Mouse (Mus musculus) ES-Bruce4 (cell line): Measurements from ENCODE around the gene Tnfrsf25. TPM values are rescaled to one million over a fixed set of nuclear protein-coding genes. Genes with fewer than 3 reads are reported as not detected.
A peak's percentile ranks its signal among the peaks of the same experiment; 100 is the strongest.

ENCODE experiments used
- H3K27ac ChIP-seq: 2 replicates; pipeline ENCODE4 v1.5.1; 2012; ENCODE audit warnings: low read length, inconsistent platforms; ENCODE audit not compliant: insufficient read depth
- H3K27me3 ChIP-seq: 2 replicates; pipeline ENCODE4 v1.6.1; 2012; ENCODE audit warnings: mild to moderate bottlenecking, low read length, inconsistent platforms; ENCODE audit not compliant: control insufficient read depth, poor library complexity, insufficient read depth, severe bottlenecking
- H3K36me3 ChIP-seq: 2 replicates; pipeline ENCODE4 v1.6.1; 2012; ENCODE audit warnings: inconsistent platforms, mild to moderate bottlenecking, low read length, moderate library complexity; ENCODE audit not compliant: control insufficient read depth, poor library complexity, insufficient read depth, severe bottlenecking
- H3K4me1 ChIP-seq: one replicate; pipeline ENCODE4 v1.8.1; 2011; ENCODE audit warnings: low read length; ENCODE audit not compliant: control insufficient read depth, insufficient read depth
- H3K4me3 ChIP-seq: 2 replicates; pipeline ENCODE4 v1.5.1; 2011; ENCODE audit warnings: low read depth, mild to moderate bottlenecking, low read length
- H3K9ac ChIP-seq: 2 replicates; pipeline ENCODE4 v1.6.1; 2012; ENCODE audit warnings: low read depth, mild to moderate bottlenecking, inconsistent platforms; ENCODE audit not compliant: poor library complexity, severe bottlenecking
- H3K9me3 ChIP-seq: replicated peaks from 2 replicates; pipeline ENCODE4 v1.6.1; 2012; ENCODE audit warnings: mild to moderate bottlenecking, low read length, inconsistent platforms; ENCODE audit not compliant: control insufficient read depth, poor library complexity, insufficient read depth, severe bottlenecking
- CTCF ChIP-seq: IDR thresholded peaks from one replicate; pipeline ENCODE4 v1.8.1; 2011; ENCODE audit warnings: low read depth, low read length
- EP300 ChIP-seq: IDR thresholded peaks from 2 replicates; pipeline ENCODE4 v1.6.1; 2011; ENCODE audit warnings: low read depth, low read length; ENCODE audit not compliant: insufficient read depth
- POLR2A ChIP-seq: IDR thresholded peaks from one replicate; pipeline ENCODE4 v1.8.1; 2011; ENCODE audit warnings: low read length; ENCODE audit not compliant: insufficient read depth
- polyA plus RNA-seq: library from polyadenylated mRNA; stranded (reverse); fragments of >200 nt; gene quantifications from 2 replicates; pipeline ENCODE4 v1.2.4, GENCODE M21; 2011; ENCODE audit warnings: low read depth; ENCODE audit not compliant: missing spikeins, insufficient read depth, insufficient read length

Tnfrsf25 gene
- polyA plus RNA-seq, 1 experiment = 2.0 TPM

DNA sequence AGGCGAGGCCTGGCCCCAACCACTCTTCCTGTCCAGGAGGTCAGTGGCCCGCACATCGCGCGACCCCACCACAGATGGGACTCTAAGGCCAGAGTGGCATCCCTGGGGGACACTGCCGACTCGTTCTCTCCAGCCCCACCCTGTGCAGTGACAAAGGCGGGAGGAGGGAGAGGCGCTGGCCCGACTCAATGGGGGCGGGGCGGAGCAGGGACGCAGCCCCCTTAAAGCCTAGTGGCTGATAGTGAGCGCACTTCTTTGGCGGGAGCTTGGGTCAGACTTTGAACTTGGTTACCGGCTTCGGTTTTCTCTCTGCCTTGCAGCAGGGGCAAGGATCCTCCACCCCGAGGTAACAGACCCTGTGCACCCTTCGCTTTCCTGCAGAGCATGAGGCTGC lies 43.5 kb downstream of the Tnfrsf25 start:
- no peaks in the 10 kb centered on the region for H3K36me3 ChIP-seq
- H3K9ac ChIP-seq = peak overlapping the region; percentile 24; the same call in 1 of the 2 replicates
- no peaks in the 10 kb centered on the region; the same call in 1 of the 2 replicates for H3K27me3 ChIP-seq
- H3K9me3 ChIP-seq = no peaks in the 10 kb centered on the region
- TF ChIP-seq EP300 (no peak), CTCF (no peak), POLR2A (no peak)
- peak overlapping the region; percentile 71 for H3K4me3 ChIP-seq
- no peaks in the 10 kb centered on the region for H3K4me1 ChIP-seq
- H3K27ac ChIP-seq = no peak overlapping the region

DNA sequence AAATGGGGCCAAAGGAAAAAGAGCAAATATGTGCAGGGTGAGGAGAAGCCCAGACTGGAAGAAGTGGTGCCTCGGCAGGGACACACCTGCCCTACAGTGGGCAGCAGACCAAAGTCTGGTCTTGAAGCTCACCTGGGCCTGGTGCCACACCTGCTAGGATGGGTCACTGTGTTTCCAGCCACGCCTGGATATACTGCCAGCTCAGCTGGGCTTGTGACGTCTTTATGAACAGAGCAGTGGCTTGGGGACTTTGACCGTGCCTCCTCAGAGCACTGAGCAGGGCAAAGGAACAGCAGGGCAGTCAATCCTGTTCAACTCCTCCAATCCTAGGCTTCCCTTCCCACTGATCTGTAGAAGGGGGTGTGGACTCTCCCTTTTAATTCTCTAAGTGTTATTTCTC lies 45.0 kb downstream of the Tnfrsf25 start:
- H3K36me3 ChIP-seq = no peaks in the 10 kb centered on the region
- no peak overlapping the region for H3K27ac ChIP-seq
- no peak for TF ChIP-seq POLR2A
- no peak for TF ChIP-seq CTCF
- TF ChIP-seq EP300 = no peak
- no peak overlapping the region for H3K9ac ChIP-seq
- H3K4me3 ChIP-seq = no peak overlapping the region
- no peaks in the 10 kb centered on the region for H3K9me3 ChIP-seq
- H3K27me3 ChIP-seq = no peaks in the 10 kb centered on the region; the same call in 1 of the 2 replicates
- no peaks in the 10 kb centered on the region for H3K4me1 ChIP-seq

DNA sequence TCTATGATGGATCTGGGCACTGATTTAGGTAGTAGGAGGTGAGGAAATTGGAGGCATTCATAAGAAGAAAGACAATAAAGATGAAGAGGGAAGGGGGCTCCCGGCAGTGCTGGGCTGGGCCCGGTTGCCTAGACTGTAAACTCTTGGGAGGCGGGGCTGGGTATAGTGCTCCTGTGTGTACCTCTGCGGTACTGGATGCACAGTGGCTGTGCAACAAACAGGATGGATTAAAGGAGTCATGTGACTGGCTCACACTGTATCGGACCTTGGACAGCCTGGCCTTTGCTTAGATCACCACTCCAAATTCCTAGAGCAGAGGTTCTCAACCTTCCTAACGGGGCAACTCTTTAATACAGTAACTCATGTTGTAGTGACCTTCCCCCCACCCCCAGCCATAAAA lies 45.9 kb downstream of the Tnfrsf25 start:
- TF ChIP-seq CTCF (no peak), POLR2A (no peak), EP300 (no peak)
- H3K4me3 ChIP-seq = no peak overlapping the region
- no peak overlapping the region for H3K9ac ChIP-seq
- no peak overlapping the region for H3K27ac ChIP-seq
- no peaks in the 10 kb centered on the region for H3K9me3 ChIP-seq
- no peaks in the 10 kb centered on the region; the same call in 1 of the 2 replicates for H3K27me3 ChIP-seq
- H3K36me3 ChIP-seq = no peaks in the 10 kb centered on the region
- no peaks in the 10 kb centered on the region for H3K4me1 ChIP-seq

DNA sequence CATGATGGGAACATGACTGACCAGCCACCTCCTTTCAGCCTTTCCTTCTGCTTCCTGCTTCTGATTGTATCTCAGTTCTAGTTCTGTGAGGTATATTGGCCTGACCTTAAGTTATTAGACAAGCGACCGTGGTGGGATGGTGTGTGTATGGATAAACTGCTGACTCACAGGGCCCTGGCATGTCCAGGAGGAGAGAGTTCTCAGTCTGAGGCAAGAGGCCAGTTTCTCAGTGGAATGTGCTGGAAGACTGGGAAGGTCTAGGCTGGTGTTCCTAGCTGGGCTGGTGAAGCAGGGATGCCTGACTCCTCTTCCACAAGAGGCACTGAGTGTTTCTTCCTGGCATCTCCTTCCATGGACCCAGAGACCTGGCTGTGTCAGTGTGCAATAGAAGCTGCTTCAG lies 47.0 kb downstream of the Tnfrsf25 start:
- Histone ChIP-seq H3K36me3 (no peaks in the 10 kb centered on the region), H3K9ac (no peak overlapping the region), H3K4me3 (no peak overlapping the region), H3K4me1 (no peaks in the 10 kb centered on the region), H3K9me3 (no peaks in the 10 kb centered on the region), H3K27ac (no peak overlapping the region), H3K27me3 (no peaks in the 10 kb centered on the region; the same call in 1 of the 2 replicates)
- TF ChIP-seq POLR2A (no peak), CTCF (no peak), EP300 (no peak)

DNA sequence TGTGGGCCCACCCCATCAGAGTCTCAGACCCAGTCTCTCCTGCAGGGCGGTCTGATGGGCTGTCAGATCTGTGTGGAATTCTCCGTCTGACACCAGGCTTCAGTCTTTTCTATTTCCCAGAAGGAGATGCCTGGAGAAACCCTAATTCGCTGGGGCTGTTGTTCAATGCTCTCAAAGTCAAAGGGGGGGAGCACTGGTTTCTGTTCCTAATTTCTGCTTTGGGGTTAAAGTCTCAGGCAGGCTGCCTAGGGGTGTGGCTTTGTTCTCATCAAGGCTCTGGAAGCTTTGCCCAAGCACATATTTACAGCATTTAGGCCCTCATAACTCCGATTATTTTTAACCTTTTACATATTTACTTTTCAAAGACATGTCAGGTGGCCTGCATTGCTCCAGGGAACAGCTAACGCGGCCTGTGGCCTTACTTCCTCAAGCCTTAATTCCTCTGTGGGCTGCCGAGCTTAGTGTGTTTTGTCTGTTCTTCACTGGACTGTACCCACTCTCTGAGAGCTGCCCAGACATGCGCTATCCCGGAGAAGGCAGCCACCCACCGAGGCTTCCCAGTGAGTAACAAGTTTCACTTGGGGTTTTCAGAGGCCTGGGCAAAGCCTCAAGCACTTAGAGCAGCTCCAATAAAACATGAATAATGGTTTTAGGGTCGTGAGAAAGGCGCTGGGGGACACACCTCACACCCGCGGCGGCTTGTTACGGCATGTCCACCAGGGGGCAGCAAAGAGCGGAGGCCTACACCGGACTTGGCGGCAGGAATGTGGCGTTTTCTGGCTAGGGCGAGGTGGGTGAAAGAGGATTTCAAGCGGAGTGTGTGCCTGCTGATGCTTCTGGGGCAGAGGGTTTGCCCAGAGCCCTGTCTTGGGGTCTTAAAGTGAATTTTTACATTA lies 49.5 kb downstream of the Tnfrsf25 start:
- peak overlapping the region; percentile 33 for H3K9ac ChIP-seq
- no peak for TF ChIP-seq EP300
- TF ChIP-seq POLR2A = no peak
- peak; percentile 92 for TF ChIP-seq CTCF

DNA sequence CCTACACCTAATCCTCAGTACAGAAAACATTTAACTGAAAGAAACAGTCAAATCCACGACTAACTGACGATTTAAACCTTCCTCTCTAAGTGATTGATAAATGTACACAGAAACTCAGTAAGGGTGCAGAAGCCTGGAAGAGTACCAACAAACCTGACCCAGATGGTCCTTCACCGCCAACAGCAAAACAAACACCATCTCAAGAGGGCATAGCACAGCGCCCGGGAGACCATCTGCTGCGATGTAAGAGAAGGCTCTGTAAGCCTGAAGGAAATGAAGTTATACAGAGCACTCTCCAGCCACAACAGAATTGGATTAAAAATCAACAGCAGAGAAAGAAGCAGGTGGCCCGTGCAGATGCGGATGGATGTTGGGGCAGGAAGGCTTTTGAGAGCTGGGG lies 52.3 kb downstream of the Tnfrsf25 start:
- H3K4me1 ChIP-seq = no peaks in the 10 kb centered on the region
- no peak overlapping the region for H3K4me3 ChIP-seq
- TF ChIP-seq CTCF = no peak
- no peak for TF ChIP-seq EP300
- no peak for TF ChIP-seq POLR2A
- no peaks in the 10 kb centered on the region for H3K9me3 ChIP-seq
- no peak overlapping the region for H3K27ac ChIP-seq
- no peaks in the 10 kb centered on the region for H3K36me3 ChIP-seq
- H3K27me3 ChIP-seq = no peaks in the 10 kb centered on the region
- no peak overlapping the region for H3K9ac ChIP-seq

More for the DNA sequence above, 49.5 kb downstream of the Tnfrsf25 start:
- H3K27ac ChIP-seq = no peak overlapping the region
- H3K4me3 ChIP-seq = 0 out of 2 replicates have a peak overlapping the region, but pooled peaks have one; percentile 19
- H3K27me3 ChIP-seq = no peaks in the 10 kb centered on the region
- H3K9me3 ChIP-seq = no peaks in the 10 kb centered on the region
- no peaks in the 10 kb centered on the region for H3K36me3 ChIP-seq
- no peaks in the 10 kb centered on the region for H3K4me1 ChIP-seq
